Mouse (Mus musculus): ENCODE measurements around the gene Lonp2.

- TF ChIP-seq CTCF (IDR thresholded peaks at IDR 0.05; ENCODE audit: low read depth) (no peak), EP300 (optimal IDR thresholded peaks at IDR 0.05) (no peak)
Observed at GRCm38 (mm10) chr8:86760746-86761145, 136.9 kb downstream of the Lonp2 start.

Measured in stomach, postnatal 0 days (tissue).